In genomic region chr6:87483900-87484289, GRCm38 (mm10) we compare ENCODE assay signal across 30 mouse cellular contexts. TPM values are rescaled to one million over a fixed set of nuclear protein-coding genes. Genes with fewer than 3 reads are reported as not detected.
DNase-seq lines count a peak whose midpoint lies in the region; ATAC-seq and TF ChIP-seq lines count a peak whose summit lies in the region.
"Had no signal": no experiment of that assay in that cellular context is flagged by ENCODE, and none has a peak within 500 bp of the region (broad histone marks: within the 10 kb centered on the region; RNA-seq: fewer than 3 reads in every experiment).

No protein-coding gene starts in this region.

- no peak overlapping the region for H3K4me2 ChIP-seq in limb, embryonic 13.5 days (replicated peaks)
- no peak overlapping the region for H3K4me2 ChIP-seq in embryonic facial prominence, embryonic 13.5 days
- no peak overlapping the region for H3K4me2 ChIP-seq in neural tube, embryonic 13.5 days
- H3K4me2 ChIP-seq: forebrain, embryonic 15.5 days; heart, embryonic 13.5 days; hindbrain, embryonic 15.5 days; kidney, embryonic 15.5 days; liver, embryonic 11.5 days; neural tube, embryonic 12.5 days had no signal

- H3K4me1 ChIP-seq in limb, embryonic 13.5 days: peaks cover 22% of the 10 kb centered on the region
- H3K4me1 ChIP-seq in limb, embryonic 10.5 days: peaks cover 8% of the 10 kb centered on the region; the same call in 1 of the 2 replicates
- peaks cover 5% of the 10 kb centered on the region; the same call in 1 of the 2 replicates for H3K4me1 ChIP-seq in E14TG2a.4 (replicated peaks; ENCODE audit: low read depth, low read length)
- peaks cover 9% of the 10 kb centered on the region; the same call in 1 of the 2 replicates for H3K4me1 ChIP-seq in embryonic facial prominence, embryonic 13.5 days
- peaks cover 15% of the 10 kb centered on the region for H3K4me1 ChIP-seq in neural tube, embryonic 13.5 days (replicated peaks)

- WGBS in limb, embryonic 13.5 days: 36% methylated on average over 3 of the region's 3 CpGs
- WGBS in limb, embryonic 10.5 days: 48% methylated on average over 3 of the region's 3 CpGs
- 56% methylated on average over 3 of the region's 3 CpGs for whole genome bisulfite sequencing in embryonic facial prominence, embryonic 13.5 days
- 54% methylated on average over 3 of the region's 3 CpGs for WGBS in neural tube, embryonic 13.5 days

- no peaks in the 10 kb centered on the region for H3K27me3 ChIP-seq in limb, embryonic 13.5 days
- H3K27me3 ChIP-seq in limb, embryonic 10.5 days (ENCODE audit: low read depth, poor library complexity, severe bottlenecking): no peaks in the 10 kb centered on the region
- H3K27me3 ChIP-seq in E14TG2a.4 (ENCODE audit: insufficient read depth, low read length): peaks cover 4% of the 10 kb centered on the region; the same call in 1 of the 2 replicates
- no peaks in the 10 kb centered on the region for H3K27me3 ChIP-seq in embryonic facial prominence, embryonic 13.5 days
- no peaks in the 10 kb centered on the region for H3K27me3 ChIP-seq in neural tube, embryonic 13.5 days
- H3K27me3 ChIP-seq: forebrain, embryonic 15.5 days; hindbrain, embryonic 15.5 days; kidney, embryonic 15.5 days; neural tube, embryonic 12.5 days; Patski had no signal

- TF ChIP-seq CTCF in E14TG2a.4 (conservative IDR thresholded peaks at IDR 0.05; ENCODE audit: low read length): no peak

- H3K4me3 ChIP-seq in limb, embryonic 13.5 days: no peak overlapping the region
- no peak overlapping the region for H3K4me3 ChIP-seq in limb, embryonic 10.5 days
- 0 out of 2 replicates have a peak overlapping the region, but pooled peaks have one; percentile 1 for H3K4me3 ChIP-seq in E14TG2a.4 (replicated peaks; ENCODE audit: low read length)
- no peak overlapping the region for H3K4me3 ChIP-seq in embryonic facial prominence, embryonic 13.5 days
- no peak overlapping the region for H3K4me3 ChIP-seq in neural tube, embryonic 13.5 days
- H3K4me3 ChIP-seq: forebrain, embryonic 15.5 days; heart, embryonic 13.5 days; hindbrain, embryonic 15.5 days; kidney, embryonic 15.5 days; neural tube, embryonic 12.5 days had no signal

- 0 out of 2 replicates have a peak overlapping the region, but pooled peaks have one; percentile 28 for H3K27ac ChIP-seq in limb, embryonic 13.5 days
- H3K27ac ChIP-seq in limb, embryonic 10.5 days: no peak overlapping the region
- H3K27ac ChIP-seq in embryonic facial prominence, embryonic 13.5 days: peak overlapping the region; percentile 71; the same call in 1 of the 2 replicates
- H3K27ac ChIP-seq in neural tube, embryonic 13.5 days (replicated peaks): 0 out of 2 replicates have a peak overlapping the region, but pooled peaks have one; percentile 71
- H3K27ac ChIP-seq: forebrain, embryonic 15.5 days; heart, embryonic 13.5 days; hindbrain, embryonic 15.5 days; kidney, embryonic 15.5 days; neural tube, embryonic 12.5 days had no signal

- ATAC-seq in limb, embryonic 13.5 days (ENCODE audit: low FRiP score, low read depth): no peak
- ATAC-seq in embryonic facial prominence, embryonic 13.5 days (ENCODE audit: insufficient number of reproducible peaks, insufficient read depth, low FRiP score, low TSS enrichment, low read depth): no peak
- no peak for ATAC-seq in neural tube, embryonic 13.5 days (ENCODE audit: low read depth)
- ATAC-seq: forebrain, embryonic 15.5 days; intestine, embryonic 16.5 days; midbrain, embryonic 16.5 days; Patski had no signal

- no peaks in the 10 kb centered on the region for H3K36me3 ChIP-seq in limb, embryonic 13.5 days
- no peaks in the 10 kb centered on the region for H3K36me3 ChIP-seq in limb, embryonic 10.5 days
- no peaks in the 10 kb centered on the region for H3K36me3 ChIP-seq in E14TG2a.4 (ENCODE audit: insufficient read depth, low read length)
- no peaks in the 10 kb centered on the region for H3K36me3 ChIP-seq in embryonic facial prominence, embryonic 13.5 days
- H3K36me3 ChIP-seq in neural tube, embryonic 13.5 days: no peaks in the 10 kb centered on the region
- H3K36me3 ChIP-seq: forebrain, embryonic 15.5 days; heart, embryonic 13.5 days; hindbrain, embryonic 15.5 days; kidney, embryonic 15.5 days; neural tube, embryonic 12.5 days had no signal

- H3K9me3 ChIP-seq in limb, embryonic 13.5 days: no peaks in the 10 kb centered on the region
- no peaks in the 10 kb centered on the region for H3K9me3 ChIP-seq in limb, embryonic 10.5 days (replicated peaks)
- H3K9me3 ChIP-seq in E14TG2a.4 (ENCODE audit: low read length): peaks cover 10% of the 10 kb centered on the region
- H3K9me3 ChIP-seq in embryonic facial prominence, embryonic 13.5 days: no peaks in the 10 kb centered on the region
- H3K9me3 ChIP-seq in neural tube, embryonic 13.5 days: no peaks in the 10 kb centered on the region
- H3K9me3 ChIP-seq: forebrain, embryonic 15.5 days; heart, embryonic 13.5 days; hindbrain, embryonic 15.5 days; kidney, embryonic 15.5 days; neural tube, embryonic 12.5 days had no signal

- no peak for DNase-seq in limb, embryonic 10.5 days (ENCODE audit: low spot score)
- DNase-seq in spleen, postnatal 14 days (ENCODE audit: low spot score in 2 of 2): no peak
- no peak for DNase-seq in cerebellum, postnatal 36 days
- no peak for DNase-seq in adrenal gland, adult 2 months
- DNase-seq: adrenal gland, postnatal 14 days; cerebellum, adult 11 months; cerebellum, postnatal 10 days; heart, adult 18-20 months; heart, postnatal 36 days; lung, adult 18-20 months; lung, postnatal 14 days had no signal

- H3K9ac ChIP-seq in limb, embryonic 13.5 days: no peak overlapping the region
- H3K9ac ChIP-seq in embryonic facial prominence, embryonic 13.5 days: no peak overlapping the region
- 0 out of 2 replicates have a peak overlapping the region, but pooled peaks have one; percentile 53 for H3K9ac ChIP-seq in neural tube, embryonic 13.5 days
- H3K9ac ChIP-seq: forebrain, embryonic 15.5 days; heart, embryonic 13.5 days; hindbrain, embryonic 15.5 days; kidney, embryonic 15.5 days had no signal

RNA-seq across cellular contexts. Expression of gene Arhgap25, which starts 49.2 kb away (rescaled TPM):
- 4.4 and 4.5 TPM in 2 replicates for polyA plus RNA-seq in limb, embryonic 13.5 days (2015; fragmentation: Nextera tagmentation; extraction: Ambion mirVana)
- polyA plus RNA-seq in limb, embryonic 10.5 days (2016; fragmentation: Nextera tagmentation; extraction: Ambion mirVana): 2.3 and 2.6 TPM in 2 replicates
- polyA plus RNA-seq in embryonic facial prominence, embryonic 13.5 days (2015; fragmentation: Nextera tagmentation; extraction: Ambion mirVana): 5.7 and 7.1 TPM in 2 replicates
- 4.9 TPM in 2 replicates for polyA plus RNA-seq in neural tube, embryonic 13.5 days (2015; fragmentation: Nextera tagmentation; extraction: Ambion mirVana)
- 1 to 10 TPM; 3.1 TPM for total RNA-seq in adrenal gland, adult 2 months (2021)
- polyA plus RNA-seq in adrenal gland, adult 2 months (2012; rRNA removed): 0.39 and 0.49 TPM in 2 replicates

RNA-seq across cellular contexts. Expression of gene Bmp10, which starts 55.1 kb away (rescaled TPM):
- polyA plus RNA-seq in limb, embryonic 13.5 days (2015; fragmentation: Nextera tagmentation; extraction: Ambion mirVana): not detected in 2 replicates
- not detected in 2 replicates for polyA plus RNA-seq in limb, embryonic 10.5 days (2016; fragmentation: Nextera tagmentation; extraction: Ambion mirVana)
- not detected in 2 replicates for polyA plus RNA-seq in embryonic facial prominence, embryonic 13.5 days (2015; fragmentation: Nextera tagmentation; extraction: Ambion mirVana)
- polyA plus RNA-seq in neural tube, embryonic 13.5 days (2015; fragmentation: Nextera tagmentation; extraction: Ambion mirVana): not detected in 2 replicates
- not detected for total RNA-seq in adrenal gland, adult 2 months (2021)
- polyA plus RNA-seq in adrenal gland, adult 2 months (2012; rRNA removed): not detected in 2 replicates
- total RNA-seq: ES-E14; gastrocnemius, adult 8-10 months; layer of hippocampus, postnatal 14 days; left cerebral cortex, postnatal 25 days; megakaryocyte, adult 5-6 weeks had no signal
- polyA plus RNA-seq: forebrain, embryonic 15.5 days; hindbrain, embryonic 15.5 days; intestine, embryonic 16.5 days; kidney, embryonic 15.5 days; large intestine, adult 2 months; midbrain, embryonic 16.5 days; neural tube, embryonic 12.5 days; Patski had no signal
